Mouse (Mus musculus): ENCODE measurements around the gene Sidt2. TPM values are rescaled to one million over a fixed set of nuclear protein-coding genes. Genes with fewer than 3 reads are reported as not detected.

Sidt2 gene
- total and polyA plus RNA-seq, 2 experiments from 2014 or later = 51.6 to 126 TPM

- Histone ChIP-seq H3K4me3 (ENCODE audit: low read length) (peak overlapping the region; percentile 86), H3K36me3 (ENCODE audit: insufficient read depth, low read length) (no peaks in the 10 kb centered on the region), H3K4me2 (ENCODE audit: low read depth, low read length) (peak overlapping the region; percentile 80), H3K27me3 (ENCODE audit: insufficient read depth, low read length) (no peaks in the 10 kb centered on the region), H3K9ac (replicated peaks; ENCODE audit: low read length) (peak overlapping the region; percentile 94), H3K27ac (peak overlapping the region; percentile 94), H3K4me1 (ENCODE audit: insufficient read depth, low read length) (peaks cover 15% of the 10 kb centered on the region), H3K9me3 (ENCODE audit: low read length) (no peaks in the 10 kb centered on the region)
- DNase-seq (ENCODE audit: low spot score) (peak; percentile 47), ATAC-seq (0 out of 2 replicates have a peak, but pooled peaks have one; percentile 9)
- TF ChIP-seq CTCF (IDR thresholded peaks at IDR 0.05; ENCODE audit: low read depth) = peak; percentile 37; the same call in 1 of the 2 replicates
- whole genome bisulfite sequencing = 1% methylated on average over 23 of the region's 23 CpGs
Observed at GRCm38 (mm10) chr9:45983676-45984408, 28.8 kb upstream of the Sidt2 start.

GRCm38 (mm10) chr9:45981331-45981730, 26.3 kb upstream of the Sidt2 start:
- peaks cover 15% of the 10 kb centered on the region for H3K4me1 ChIP-seq (ENCODE audit: insufficient read depth, low read length)
- H3K27me3 ChIP-seq (ENCODE audit: insufficient read depth, low read length) = no peaks in the 10 kb centered on the region
- H3K27ac ChIP-seq = no peak overlapping the region
- DNase-seq (ENCODE audit: low spot score) (no peak), ATAC-seq (no peak)
- no peak overlapping the region for H3K4me2 ChIP-seq (ENCODE audit: low read depth, low read length)
- no peaks in the 10 kb centered on the region for H3K36me3 ChIP-seq (ENCODE audit: insufficient read depth, low read length)
- no peak overlapping the region for H3K9ac ChIP-seq (replicated peaks; ENCODE audit: low read length)
- no peaks in the 10 kb centered on the region for H3K9me3 ChIP-seq (ENCODE audit: low read length)
- peak; percentile 29 for TF ChIP-seq CTCF (IDR thresholded peaks at IDR 0.05; ENCODE audit: low read depth)
- no peak overlapping the region for H3K4me3 ChIP-seq (ENCODE audit: low read length)

GRCm38 (mm10) chr9:45980611-45981010, 25.6 kb upstream of the Sidt2 start:
- Histone ChIP-seq H3K36me3 (ENCODE audit: insufficient read depth, low read length) (peaks cover 4% of the 10 kb centered on the region; the same call in 1 of the 2 replicates), H3K9me3 (ENCODE audit: low read length) (no peaks in the 10 kb centered on the region), H3K9ac (replicated peaks; ENCODE audit: low read length) (no peak overlapping the region), H3K27ac (no peak overlapping the region), H3K4me2 (ENCODE audit: low read depth, low read length) (no peak overlapping the region), H3K27me3 (ENCODE audit: insufficient read depth, low read length) (no peaks in the 10 kb centered on the region), H3K4me1 (ENCODE audit: insufficient read depth, low read length) (peaks cover 15% of the 10 kb centered on the region), H3K4me3 (ENCODE audit: low read length) (no peak overlapping the region)
- ATAC-seq (no peak), DNase-seq (ENCODE audit: low spot score) (no peak)
- 85% methylated on average over 1 of the region's 1 CpGs for WGBS
- no peak for TF ChIP-seq CTCF (IDR thresholded peaks at IDR 0.05; ENCODE audit: low read depth)

- no peak overlapping the region for H3K4me3 ChIP-seq (ENCODE audit: low read length)
- no peak overlapping the region for H3K9ac ChIP-seq (replicated peaks; ENCODE audit: low read length)
- peaks cover 5% of the 10 kb centered on the region; the same call in 1 of the 2 replicates for H3K36me3 ChIP-seq (ENCODE audit: insufficient read depth, low read length)
- DNase-seq (ENCODE audit: low spot score) (no peak), ATAC-seq (no peak)
- H3K4me2 ChIP-seq (ENCODE audit: low read depth, low read length) = no peak overlapping the region
- 93% methylated on average over 2 of the region's 2 CpGs for WGBS
- no peak for TF ChIP-seq CTCF (IDR thresholded peaks at IDR 0.05; ENCODE audit: low read depth)
- H3K9me3 ChIP-seq (ENCODE audit: low read length) = no peaks in the 10 kb centered on the region
- H3K4me1 ChIP-seq (ENCODE audit: insufficient read depth, low read length) = peaks cover 15% of the 10 kb centered on the region
- H3K27ac ChIP-seq = no peak overlapping the region
- H3K27me3 ChIP-seq (ENCODE audit: insufficient read depth, low read length) = no peaks in the 10 kb centered on the region
Observed at GRCm38 (mm10) chr9:45979778-45980177, 24.7 kb upstream of the Sidt2 start.

- 75% methylated on average over 2 of the region's 2 CpGs for WGBS
- no peak overlapping the region for H3K4me3 ChIP-seq (ENCODE audit: low read length)
- DNase-seq (ENCODE audit: low spot score) = no peak
Observed at GRCm38 (mm10) chr9:45976884-45977283, 21.8 kb upstream of the Sidt2 start.

GRCm38 (mm10) chr9:45963577-45963976, 8.5 kb upstream of the Sidt2 start:
- Histone ChIP-seq H3K4me1 (ENCODE audit: insufficient read depth, low read length) (no peaks in the 10 kb centered on the region), H3K4me3 (ENCODE audit: low read length) (no peak overlapping the region), H3K27ac (no peak overlapping the region), H3K27me3 (ENCODE audit: insufficient read depth, low read length) (no peaks in the 10 kb centered on the region), H3K4me2 (ENCODE audit: low read depth, low read length) (no peak overlapping the region), H3K36me3 (ENCODE audit: insufficient read depth, low read length) (peaks cover 44% of the 10 kb centered on the region; the same call in 1 of the 2 replicates), H3K9me3 (ENCODE audit: low read length) (no peaks in the 10 kb centered on the region), H3K9ac (replicated peaks; ENCODE audit: low read length) (no peak overlapping the region)
- no peak for TF ChIP-seq CTCF (IDR thresholded peaks at IDR 0.05; ENCODE audit: low read depth)
- DNase-seq (ENCODE audit: low spot score) (no peak), ATAC-seq (no peak)
- WGBS = 90% methylated on average over 6 of the region's 6 CpGs

More at GRCm38 (mm10) chr9:45976884-45977283, 21.8 kb upstream of the Sidt2 start:
- H3K27ac ChIP-seq = no peak overlapping the region
- H3K36me3 ChIP-seq (ENCODE audit: insufficient read depth, low read length) = peaks cover 30% of the 10 kb centered on the region; the same call in 1 of the 2 replicates
- no peak overlapping the region for H3K4me2 ChIP-seq (ENCODE audit: low read depth, low read length)
- no peaks in the 10 kb centered on the region for H3K4me1 ChIP-seq (ENCODE audit: insufficient read depth, low read length)
- H3K9ac ChIP-seq (replicated peaks; ENCODE audit: low read length) = no peak overlapping the region
- ATAC-seq = no peak
- H3K9me3 ChIP-seq (ENCODE audit: low read length) = no peaks in the 10 kb centered on the region
- TF ChIP-seq CTCF (IDR thresholded peaks at IDR 0.05; ENCODE audit: low read depth) = peak; percentile 30; the same call in 1 of the 2 replicates
- no peaks in the 10 kb centered on the region for H3K27me3 ChIP-seq (ENCODE audit: insufficient read depth, low read length)

GRCm38 (mm10) chr9:45961855-45962254, 6.8 kb upstream of the Sidt2 start:
- Histone ChIP-seq H3K27ac (no peak overlapping the region), H3K9me3 (ENCODE audit: low read length) (no peaks in the 10 kb centered on the region), H3K4me3 (ENCODE audit: low read length) (no peak overlapping the region), H3K9ac (replicated peaks; ENCODE audit: low read length) (no peak overlapping the region), H3K4me1 (ENCODE audit: insufficient read depth, low read length) (no peaks in the 10 kb centered on the region), H3K4me2 (ENCODE audit: low read depth, low read length) (no peak overlapping the region), H3K27me3 (ENCODE audit: insufficient read depth, low read length) (no peaks in the 10 kb centered on the region), H3K36me3 (ENCODE audit: insufficient read depth, low read length) (peaks cover 32% of the 10 kb centered on the region; the same call in 1 of the 2 replicates)
- no peak for TF ChIP-seq CTCF (IDR thresholded peaks at IDR 0.05; ENCODE audit: low read depth)
- ATAC-seq = no peak
- DNase-seq (ENCODE audit: low spot score) = no peak
- 82% methylated on average over 2 of the region's 2 CpGs for WGBS
